Mouse (Mus musculus) liver, adult 2 months (tissue): ENCODE measurements around the gene Robo2.

Experiments
- CTCF ChIP-seq: fragments of 200-500 bp; IDR thresholded peaks from 2 replicates; pipeline ENCODE4 v1.5.1; 2011; ENCODE audit warnings: low read depth, low read length, control low read depth
- POLR2A ChIP-seq: fragments of 200-500 bp; IDR thresholded peaks from 2 replicates; pipeline ENCODE4 v1.6.1; 2011; ENCODE audit warnings: low read length, control low read depth; ENCODE audit not compliant: insufficient read depth; ENCODE audit errors: extremely low read depth

- no peak for TF ChIP-seq CTCF
- TF ChIP-seq POLR2A = no peak
Observed at GRCm38 (mm10) chr16:74200024-74200703, 211.5 kb downstream of the Robo2 start.
